In genomic region chr5:31811663-31812001, GRCm38 (mm10) we compare ENCODE assay signal across 21 mouse cellular contexts.
DNase-seq lines count a peak whose midpoint lies in the region; ATAC-seq lines count a peak whose summit lies in the region.
"Had no signal": no experiment of that assay in that cellular context is flagged by ENCODE, and none has a peak within 500 bp of the region (broad histone marks: within the 10 kb centered on the region; RNA-seq: fewer than 3 reads in every experiment).

No protein-coding gene starts in this region.

- no peak for DNase-seq in heart, adult 18-20 months
- no peak for DNase-seq in kidney, postnatal 14 days
- peak; percentile 5 for DNase-seq in CD4-positive helper T cell, adult 2 months (ENCODE audit: low read depth, low spot score)
- DNase-seq in cerebellum, postnatal 25 days = no peak
- DNase-seq: adrenal gland, adult 2 months; cerebellum, adult 11 months; gastrocnemius, postnatal 10 days; layer of hippocampus, postnatal 36 days; right cerebral cortex, postnatal 4 days had no signal

- no peaks in the 10 kb centered on the region for H3K36me3 ChIP-seq in heart, embryonic 13.5 days
- no peaks in the 10 kb centered on the region for H3K36me3 ChIP-seq in kidney, embryonic 15.5 days
- no peaks in the 10 kb centered on the region for H3K36me3 ChIP-seq in stomach, embryonic 15.5 days
- H3K36me3 ChIP-seq: forebrain, embryonic 10.5 days; midbrain, embryonic 10.5 days; neural tube, embryonic 13.5 days had no signal

- WGBS in heart, embryonic 13.5 days = 74% methylated on average over 1 of the region's 1 CpGs
- 84% methylated on average over 1 of the region's 1 CpGs for WGBS in kidney, embryonic 15.5 days
- WGBS in stomach, embryonic 15.5 days = 79% methylated on average over 1 of the region's 1 CpGs

- H3K27ac ChIP-seq in heart, embryonic 13.5 days (replicated peaks) = peak overlapping the region; percentile 87
- peak overlapping the region; percentile 81 for H3K27ac ChIP-seq in kidney, embryonic 15.5 days
- H3K27ac ChIP-seq in stomach, embryonic 15.5 days = peak overlapping the region; percentile 36
- H3K27ac ChIP-seq: forebrain, embryonic 10.5 days; midbrain, embryonic 10.5 days; neural tube, embryonic 13.5 days had no signal

- ATAC-seq in heart, embryonic 13.5 days (ENCODE audit: extremely low read depth, insufficient number of reproducible peaks, low FRiP score, low TSS enrichment) = no peak
- no peak for ATAC-seq in kidney, embryonic 15.5 days (replicated peaks; ENCODE audit: low FRiP score)
- ATAC-seq in stomach, embryonic 15.5 days (ENCODE audit: insufficient read depth, low FRiP score, low read depth) = no peak
- ATAC-seq: forebrain, embryonic 16.5 days; lung, postnatal 0 days; midbrain, embryonic 16.5 days had no signal

- no peak overlapping the region for H3K9ac ChIP-seq in heart, embryonic 13.5 days
- no peak overlapping the region for H3K9ac ChIP-seq in kidney, embryonic 15.5 days
- no peak overlapping the region for H3K9ac ChIP-seq in stomach, embryonic 15.5 days
- H3K9ac ChIP-seq: neural tube, embryonic 13.5 days had no signal

- H3K4me3 ChIP-seq in heart, embryonic 13.5 days = no peak overlapping the region
- no peak overlapping the region for H3K4me3 ChIP-seq in kidney, embryonic 15.5 days (replicated peaks)
- no peak overlapping the region for H3K4me3 ChIP-seq in stomach, embryonic 15.5 days (replicated peaks)
- H3K4me3 ChIP-seq: forebrain, embryonic 10.5 days; midbrain, embryonic 10.5 days; myocyte; neural tube, embryonic 13.5 days had no signal

- no peaks in the 10 kb centered on the region for H3K9me3 ChIP-seq in heart, embryonic 13.5 days
- no peaks in the 10 kb centered on the region for H3K9me3 ChIP-seq in kidney, embryonic 15.5 days (replicated peaks)
- H3K9me3 ChIP-seq in stomach, embryonic 15.5 days = no peaks in the 10 kb centered on the region
- H3K9me3 ChIP-seq: forebrain, embryonic 10.5 days; G1E; midbrain, embryonic 10.5 days; neural tube, embryonic 13.5 days had no signal

- H3K4me1 ChIP-seq in heart, embryonic 13.5 days = peaks cover 28% of the 10 kb centered on the region
- H3K4me1 ChIP-seq in kidney, embryonic 15.5 days = peaks cover 31% of the 10 kb centered on the region
- H3K4me1 ChIP-seq in stomach, embryonic 15.5 days = peaks cover 8% of the 10 kb centered on the region; the same call in 1 of the 2 replicates

- H3K4me2 ChIP-seq in heart, embryonic 13.5 days = no peak overlapping the region
- H3K4me2 ChIP-seq in kidney, embryonic 15.5 days = no peak overlapping the region
- no peak overlapping the region for H3K4me2 ChIP-seq in stomach, embryonic 15.5 days
- H3K4me2 ChIP-seq: neural tube, embryonic 13.5 days had no signal

- H3K27me3 ChIP-seq in heart, embryonic 13.5 days (replicated peaks) = no peaks in the 10 kb centered on the region
- H3K27me3 ChIP-seq in kidney, embryonic 15.5 days = no peaks in the 10 kb centered on the region
- no peaks in the 10 kb centered on the region for H3K27me3 ChIP-seq in stomach, embryonic 15.5 days (replicated peaks)
- H3K27me3 ChIP-seq: CH12.LX; neural tube, embryonic 13.5 days had no signal

Comparison
In these comparisons a context has a peak if more than half of its experiments do, and no peak if none do; other contexts are left out.
1. H3K27ac ChIP-seq: peak in every context shown above with its lines; median percentile 87 in heart, embryonic 13.5 days; 81 in kidney, embryonic 15.5 days; 36 in stomach, embryonic 15.5 days.